Mouse (Mus musculus) kidney, embryonic 16.5 days (tissue): ENCODE data around the gene Spcs1. TPM values are rescaled to one million over a fixed set of nuclear protein-coding genes. Genes with fewer than 3 reads are reported as not detected.

ENCODE experiments used
- ATAC-seq: fragments of 200-750 bp; cut with Nextera tagmentation; 2 replicates; pipeline ENCODE4 v1.8.0; 2017; ENCODE audit warnings: moderate TSS enrichment; ENCODE audit not compliant: low FRiP score, low TSS enrichment
- H3K27ac ChIP-seq: fragments of 300-500 bp; sonication (generic); 2 replicates; pipeline ENCODE4 v1.5.1; 2014; ENCODE audit warnings: low read length
- H3K27me3 ChIP-seq: fragments of 300-500 bp; sonication (generic); 2 replicates; pipeline ENCODE4 v1.6.1; 2014; ENCODE audit warnings: low read length, control low read depth, mixed read lengths; ENCODE audit not compliant: insufficient read depth
- H3K36me3 ChIP-seq: fragments of 300-500 bp; sonication (generic); 2 replicates; pipeline ENCODE4 v1.6.1; 2014; ENCODE audit warnings: low read length, control low read depth, mixed read lengths; ENCODE audit not compliant: insufficient read depth
- H3K4me1 ChIP-seq: fragments of 300-500 bp; sonication (generic); 2 replicates; pipeline ENCODE4 v1.6.1; 2014; ENCODE audit warnings: low read length, control low read depth, mixed read lengths; ENCODE audit not compliant: insufficient read depth
- H3K4me2 ChIP-seq: fragments of 300-500 bp; sonication (generic); replicated peaks from 2 replicates; pipeline ENCODE4 v1.6.1; 2014; ENCODE audit warnings: low read depth, low read length
- H3K4me3 ChIP-seq: fragments of 300-500 bp; sonication (generic); 2 replicates; pipeline ENCODE4 v1.5.1; 2014; ENCODE audit warnings: mild to moderate bottlenecking, low read length
- H3K9ac ChIP-seq: fragments of 300-500 bp; sonication (generic); replicated peaks from 2 replicates; pipeline ENCODE4 v1.6.1; 2014; ENCODE audit warnings: low read length
- H3K9me3 ChIP-seq: fragments of 300-500 bp; sonication (generic); 2 replicates; pipeline ENCODE4 v1.6.1; 2016; ENCODE audit warnings: low read length, control low read depth
- WGBS: fragments of 180-500 bp; shearing (Covaris S2); extraction: QIAGEN DNeasy Blood & Tissue Kit; methylation state at CpG from one replicate; pipeline ENCODE4 v1.1.7; 2014; 5-methylcytosine and 5-hydroxymethylcytosine counted together
- polyA plus RNA-seq: library from polyadenylated mRNA; unstranded; fragments of >200 nt; fragmentation: Nextera tagmentation; extraction: Ambion mirVana; gene quantifications from 2 replicates; pipeline ENCODE4 v1.2.1, GENCODE M21; 2015

Spcs1 gene
- polyA plus RNA-seq, result 372 and 375 TPM in 2 replicates

DNA sequence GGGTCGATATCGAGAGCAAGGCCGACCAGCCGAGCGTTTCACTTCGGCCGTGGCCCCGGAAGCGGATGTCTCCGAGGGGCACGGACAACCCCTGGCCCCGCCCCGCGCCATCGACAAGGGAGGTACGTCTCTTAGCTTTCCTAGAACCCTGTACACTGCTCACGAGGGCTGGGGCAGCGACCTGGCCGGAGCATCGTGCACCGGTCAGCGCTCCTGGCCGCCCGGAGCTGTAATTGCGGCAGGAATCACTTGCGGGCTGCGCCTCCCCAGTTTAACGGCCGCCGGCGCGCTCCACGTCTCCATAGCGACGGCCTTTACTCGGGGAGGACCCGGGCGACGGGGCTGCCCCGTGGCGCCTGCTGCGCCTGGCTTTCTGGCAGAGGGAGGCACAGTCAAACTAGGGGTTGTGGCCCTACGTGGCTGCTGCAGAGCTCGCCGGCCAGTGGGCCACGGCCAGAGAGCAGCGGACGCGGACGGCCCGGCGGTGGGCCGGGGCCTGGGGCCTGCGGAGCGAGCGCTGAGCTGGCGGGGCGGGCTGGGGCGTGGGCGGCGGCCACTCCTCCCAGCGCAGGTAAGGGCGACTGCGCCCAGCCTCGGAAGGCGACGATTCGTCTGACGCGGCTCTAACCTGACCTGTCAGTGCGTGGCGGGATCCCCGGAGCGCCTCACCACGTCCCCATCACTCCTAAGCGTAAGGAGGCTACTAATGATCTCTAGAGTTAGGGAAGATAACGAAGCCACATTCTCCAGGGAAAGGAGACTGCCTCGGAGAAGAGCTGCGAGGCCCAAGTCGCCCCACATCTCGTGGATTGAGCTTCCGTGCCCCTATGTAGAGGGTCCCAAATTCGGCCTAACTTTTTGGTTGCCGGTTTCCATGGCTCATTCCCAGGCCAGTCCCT is at the start of gene Spcs1, which contains the start of gene Glt8d1:
Gene Spcs1 (minus strand): TSS at position 366 of the 899 bp plus-strand sequence.
Gene Glt8d1 (plus strand): TSS at position 94 of the 899 bp plus-strand sequence.
- Histone ChIP-seq H3K27ac (peak within 1 kb of the TSS; percentile 98), H3K4me3 (peak within 1 kb of the TSS; percentile 98), H3K4me1 (peaks cover 16% of the 10 kb centered on the region; the same call in 1 of the 2 replicates), H3K9me3 (no peaks in the 10 kb centered on the region), H3K36me3 (peaks cover 6% of the 10 kb centered on the region; the same call in 1 of the 2 replicates), H3K27me3 (no peaks in the 10 kb centered on the region), H3K9ac (peak within 1 kb of the TSS; percentile 96), H3K4me2 (peak within 1 kb of the TSS; percentile 55)
- under 1% methylated on average over 79 of the region's 84 CpGs for WGBS
- ATAC-seq, result peak; percentile 97

DNA sequence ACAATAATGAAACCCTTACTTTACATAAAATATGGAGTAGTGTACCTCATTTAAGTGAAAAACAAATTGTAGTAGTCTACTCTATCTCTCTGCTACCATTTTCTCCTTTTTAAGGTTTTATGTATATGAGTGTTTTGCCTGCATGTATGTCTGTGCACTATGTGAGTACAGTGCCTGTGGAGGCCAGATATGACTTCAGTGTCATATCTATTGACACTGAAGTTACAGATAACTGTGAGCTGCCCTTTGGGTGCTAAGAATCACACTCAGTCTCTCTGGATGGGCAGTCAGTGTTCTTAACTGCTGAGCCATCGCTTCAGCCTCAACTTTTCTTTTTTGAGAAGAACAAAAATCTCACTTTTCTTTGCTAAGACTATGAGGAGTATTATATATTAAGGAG is 44.3 kb upstream of the Spcs1 start:
- H3K4me2 ChIP-seq, result no peak overlapping the region
- no peaks in the 10 kb centered on the region for H3K4me1 ChIP-seq
- no peak for ATAC-seq
- no peaks in the 10 kb centered on the region for H3K27me3 ChIP-seq
- H3K27ac ChIP-seq, result no peak overlapping the region
- no peaks in the 10 kb centered on the region for H3K9me3 ChIP-seq
- no peak overlapping the region for H3K9ac ChIP-seq
- no peak overlapping the region for H3K4me3 ChIP-seq
- WGBS, result 98% methylated on average over 1 of the region's 1 CpGs
- H3K36me3 ChIP-seq, result peaks cover 51% of the 10 kb centered on the region

DNA sequence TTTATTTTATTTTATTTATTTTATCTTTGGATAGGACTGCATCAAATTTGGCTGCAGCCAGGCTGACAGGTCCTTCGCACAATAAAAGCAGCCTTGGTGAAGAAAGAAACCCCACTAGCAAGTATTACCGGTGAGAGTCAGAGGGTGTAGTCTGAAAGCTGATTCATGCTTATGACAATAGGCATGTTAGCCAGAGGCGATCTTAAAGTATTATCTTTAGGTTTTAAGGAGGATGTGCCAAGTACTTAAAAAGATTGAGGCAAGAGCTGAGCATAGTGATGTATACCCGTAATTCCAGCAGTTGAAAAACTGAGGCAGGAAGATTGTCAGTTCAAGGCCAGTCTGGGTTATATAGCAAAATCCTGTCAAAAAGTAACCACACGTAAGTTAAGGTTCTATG is 43.8 kb upstream of the Spcs1 start:
- no peak overlapping the region for H3K9ac ChIP-seq
- no peak overlapping the region for H3K27ac ChIP-seq
- H3K9me3 ChIP-seq, result no peaks in the 10 kb centered on the region
- WGBS, result 94% methylated on average over 5 of the region's 5 CpGs
- no peak overlapping the region for H3K4me2 ChIP-seq
- H3K4me1 ChIP-seq, result no peaks in the 10 kb centered on the region
- no peak for ATAC-seq
- H3K27me3 ChIP-seq, result no peaks in the 10 kb centered on the region
- peaks cover 46% of the 10 kb centered on the region for H3K36me3 ChIP-seq
- H3K4me3 ChIP-seq, result no peak overlapping the region

DNA sequence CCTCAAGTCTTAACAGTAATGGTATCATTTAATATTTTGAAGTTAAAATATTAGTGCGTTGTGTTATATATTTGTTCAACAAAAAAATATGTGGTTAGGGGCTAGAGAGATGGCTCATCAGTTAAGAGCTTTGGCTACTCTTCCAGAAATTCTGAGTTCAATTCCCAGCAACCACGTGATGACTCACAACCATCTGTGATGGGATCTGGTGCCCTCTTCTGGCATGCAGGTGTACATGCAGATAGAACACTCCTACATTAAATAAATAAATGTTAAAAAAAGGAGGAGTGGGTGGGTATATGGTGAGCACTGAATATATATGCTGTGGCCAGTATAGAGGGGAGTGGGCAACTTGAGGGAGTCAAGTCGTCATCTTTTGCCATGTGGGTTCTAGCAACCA is 24.3 kb upstream of the Spcs1 start:
- H3K9me3 ChIP-seq, result no peaks in the 10 kb centered on the region

DNA sequence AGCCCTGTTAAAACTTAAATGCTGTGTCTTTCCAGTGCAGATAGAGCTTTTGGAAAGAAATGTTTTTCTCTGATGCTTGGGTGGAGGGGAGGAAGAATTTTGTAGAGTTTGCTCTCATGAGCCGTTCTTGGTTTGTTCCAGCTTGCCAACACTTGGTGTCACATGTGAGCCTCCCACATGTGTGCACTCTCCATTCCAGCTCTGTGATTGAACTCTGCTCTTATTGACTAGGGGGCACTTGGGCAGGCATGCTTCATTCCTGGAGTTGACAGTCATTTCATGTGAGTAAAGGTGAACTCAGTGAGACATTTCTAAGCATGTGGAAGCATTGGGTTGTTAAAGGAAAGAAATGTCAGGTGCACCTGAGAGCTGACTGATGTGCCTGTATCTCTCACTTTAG is 21.1 kb upstream of the Spcs1 start:
- Histone ChIP-seq H3K9me3 (no peaks in the 10 kb centered on the region), H3K36me3 (peaks cover 28% of the 10 kb centered on the region), H3K27ac (no peak overlapping the region), H3K4me2 (no peak overlapping the region), H3K9ac (no peak overlapping the region), H3K4me1 (peaks cover 13% of the 10 kb centered on the region), H3K27me3 (no peaks in the 10 kb centered on the region), H3K4me3 (no peak overlapping the region)
- no peak for ATAC-seq
- 26% methylated on average over 1 of the region's 1 CpGs for WGBS

More for the DNA sequence above, 24.3 kb upstream of the Spcs1 start:
- Histone ChIP-seq H3K4me3 (no peak overlapping the region), H3K27ac (no peak overlapping the region), H3K4me2 (no peak overlapping the region), H3K27me3 (no peaks in the 10 kb centered on the region), H3K36me3 (peaks cover 48% of the 10 kb centered on the region), H3K4me1 (no peaks in the 10 kb centered on the region), H3K9ac (no peak overlapping the region)
- ATAC-seq, result no peak
- WGBS, result 84% methylated on average over 3 of the region's 3 CpGs

DNA sequence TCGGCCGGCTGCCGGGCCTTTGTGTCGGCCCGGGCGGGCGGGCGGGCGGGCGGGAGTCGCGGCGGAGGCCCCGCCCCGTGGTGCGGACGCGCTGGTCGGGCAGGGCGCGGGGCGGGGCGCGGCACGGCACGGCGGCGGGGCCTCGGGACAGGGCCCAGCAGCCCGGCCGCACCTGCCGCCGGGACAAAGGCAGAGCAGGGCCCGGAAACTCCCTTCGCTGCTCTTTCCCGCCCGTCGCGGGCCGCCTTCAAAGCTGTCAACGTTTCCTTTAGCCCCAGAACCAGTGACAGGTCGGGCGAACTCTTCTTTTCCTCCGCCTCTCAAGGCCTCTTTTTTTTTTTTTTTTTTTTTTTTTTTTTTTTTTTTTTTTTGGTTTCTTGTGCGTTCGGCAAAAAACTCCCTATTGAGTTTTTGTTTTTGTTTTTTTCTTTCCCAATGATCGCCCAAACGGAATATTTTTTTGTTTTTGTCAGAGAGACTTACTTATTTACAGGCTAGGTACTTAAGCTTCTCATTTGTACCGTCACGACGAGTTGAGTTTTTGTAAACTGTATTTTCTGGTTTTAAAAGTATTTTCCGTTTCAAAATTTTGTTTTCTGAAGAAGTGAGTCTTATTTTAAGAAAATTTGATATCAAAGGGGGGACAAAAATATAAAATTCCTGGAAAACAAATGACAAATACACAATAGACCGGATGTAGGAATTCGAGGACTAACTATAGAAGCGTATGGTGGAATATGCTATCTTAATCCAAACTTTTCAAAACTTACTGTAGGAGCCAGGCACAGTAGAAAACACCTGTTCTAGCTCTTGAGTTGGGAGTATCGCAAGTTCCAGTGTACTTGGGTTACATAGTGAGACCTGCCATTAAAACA is 18.1 kb upstream of the Spcs1 start:
- H3K9me3 ChIP-seq, result no peaks in the 10 kb centered on the region
- H3K4me2 ChIP-seq, result peak overlapping the region; percentile 63
- ATAC-seq, result peak; percentile 96
- H3K36me3 ChIP-seq, result peaks cover 30% of the 10 kb centered on the region
- peak overlapping the region; percentile 96 for H3K9ac ChIP-seq
- H3K4me1 ChIP-seq, result peaks cover 19% of the 10 kb centered on the region
- peak overlapping the region; percentile 91 for H3K4me3 ChIP-seq
- WGBS, result 4% methylated on average over 33 of the region's 56 CpGs
- H3K27me3 ChIP-seq, result no peaks in the 10 kb centered on the region
- H3K27ac ChIP-seq, result peak overlapping the region; percentile 99

DNA sequence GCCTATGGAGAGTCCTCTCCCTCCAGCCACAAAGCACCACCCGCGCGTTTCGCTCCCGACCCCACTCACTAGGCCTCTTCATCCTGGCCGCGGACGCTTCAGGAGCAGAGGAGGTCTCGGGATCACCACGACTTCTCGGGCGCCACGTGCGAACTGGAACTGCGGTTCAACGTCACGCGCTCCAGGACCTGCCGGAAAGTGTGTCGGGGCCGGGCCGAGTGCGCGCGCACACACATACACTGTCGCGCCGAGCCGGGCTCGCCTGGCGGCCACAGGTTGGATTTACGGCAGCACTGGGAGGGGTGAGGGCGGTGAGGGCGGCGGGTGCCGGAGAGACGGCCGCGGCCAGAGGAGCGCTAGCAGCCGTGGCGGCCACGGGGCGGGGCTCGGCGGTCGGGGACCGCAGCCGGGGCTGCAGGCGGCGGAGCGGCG is 17.4 kb upstream of the Spcs1 start, which contains the start of the genes Pbrm1 and Gnl3:
Gene Pbrm1 (plus strand): TSS at position 279 of the 432 bp plus-strand sequence.
Gene Gnl3 (minus strand): TSS at position 293 of the 432 bp plus-strand sequence.
- H3K4me1 ChIP-seq, result peaks cover 19% of the 10 kb centered on the region
- under 1% methylated on average over 35 of the region's 53 CpGs for WGBS
- peak within 1 kb of the TSS; percentile 99 for H3K27ac ChIP-seq
- peaks cover 37% of the 10 kb centered on the region for H3K36me3 ChIP-seq
- H3K9me3 ChIP-seq, result no peaks in the 10 kb centered on the region
- peak within 1 kb of the TSS; percentile 84 for H3K4me2 ChIP-seq
- peak within 1 kb of the TSS; percentile 91 for H3K4me3 ChIP-seq
- peak; percentile 93 for ATAC-seq
- H3K27me3 ChIP-seq, result no peaks in the 10 kb centered on the region
- H3K9ac ChIP-seq, result peak within 1 kb of the TSS; percentile 96

DNA sequence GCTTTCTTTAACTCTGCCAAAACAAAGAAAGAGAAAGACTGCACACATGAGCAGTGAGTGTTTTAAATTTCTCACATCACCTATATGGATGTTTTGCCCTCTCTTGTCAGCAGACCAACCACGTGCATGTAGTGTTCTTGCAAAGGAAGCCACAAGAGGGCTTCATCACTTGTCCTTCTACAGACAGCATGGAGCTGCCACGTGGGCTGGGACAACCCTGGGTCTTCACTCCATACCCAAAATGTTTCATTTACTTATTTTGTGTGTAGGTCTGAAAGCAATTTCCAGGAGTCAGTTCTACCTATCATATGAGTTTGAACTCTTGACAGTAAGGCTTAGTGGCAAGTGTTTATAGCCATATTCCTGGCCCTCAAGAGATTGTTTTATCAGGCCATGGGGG is 16.4 kb upstream of the Spcs1 start:
- H3K27ac ChIP-seq, result 0 out of 2 replicates have a peak overlapping the region, but pooled peaks have one; percentile 99
- H3K9ac ChIP-seq, result peak overlapping the region; percentile 96
- peak overlapping the region; percentile 91 for H3K4me3 ChIP-seq
- no peaks in the 10 kb centered on the region for H3K9me3 ChIP-seq
- H3K36me3 ChIP-seq, result peaks cover 47% of the 10 kb centered on the region
- 2% methylated on average over 2 of the region's 2 CpGs for WGBS
- peaks cover 19% of the 10 kb centered on the region for H3K4me1 ChIP-seq
- no peak for ATAC-seq
- no peaks in the 10 kb centered on the region for H3K27me3 ChIP-seq
- H3K4me2 ChIP-seq, result peak overlapping the region; percentile 84

DNA sequence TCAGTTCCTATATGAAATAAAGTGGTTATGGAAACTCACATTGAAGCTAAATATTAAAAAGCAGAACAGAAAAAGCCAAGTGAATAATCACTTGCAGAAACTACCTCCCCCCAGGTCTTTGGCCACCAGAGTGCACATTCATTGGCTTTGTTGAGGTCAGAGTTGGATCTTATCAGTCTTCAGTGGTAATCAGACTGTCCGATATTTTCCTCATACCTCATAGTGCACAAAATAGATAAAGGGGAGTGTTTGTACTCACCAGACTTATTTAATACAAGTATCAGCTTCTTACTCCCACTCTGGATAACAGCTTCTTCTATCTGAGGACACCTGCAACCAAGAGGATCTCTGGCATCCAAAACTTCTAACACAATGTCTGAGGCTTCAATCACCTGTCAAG is 14.6 kb upstream of the Spcs1 start:
- Histone ChIP-seq H3K36me3 (peaks cover 61% of the 10 kb centered on the region), H3K4me1 (peaks cover 19% of the 10 kb centered on the region), H3K9me3 (no peaks in the 10 kb centered on the region), H3K4me3 (no peak overlapping the region), H3K27ac (no peak overlapping the region), H3K9ac (no peak overlapping the region), H3K27me3 (no peaks in the 10 kb centered on the region), H3K4me2 (no peak overlapping the region)
- 89% methylated on average over 1 of the region's 1 CpGs for WGBS
- no peak for ATAC-seq
